Comparison of ENCODE assay signal across 8 mouse cellular contexts in genomic region chr2:164070765-164071436, GRCm38 (mm10). TPM values are rescaled to one million over a fixed set of nuclear protein-coding genes. Genes with fewer than 3 reads are reported as not detected.
A peak's percentile ranks its signal among the peaks of the same experiment; 100 is the strongest.
DNase-seq lines count a peak whose midpoint lies in the region; ATAC-seq and TF ChIP-seq lines count a peak whose summit lies in the region.

TSS of gene Tomm34 (minus strand) at chr2:164071169.

- peaks cover 11 to 34% of the 10 kb centered on the region in 2 experiments for H3K36me3 ChIP-seq in CH12.LX (replicated peaks in 1 of 2; ENCODE audit: control insufficient read depth in 1 of 2, insufficient read depth in 1 of 2, low read length in 1 of 2)
- H3K36me3 ChIP-seq in forebrain, embryonic 12.5 days (replicated peaks), result peaks cover 6% of the 10 kb centered on the region
- H3K36me3 ChIP-seq in heart, postnatal 0 days (replicated peaks; ENCODE audit: control insufficient read depth, insufficient read depth, low read length), result peaks cover 5% of the 10 kb centered on the region
- H3K36me3 ChIP-seq in liver, embryonic 16.5 days (ENCODE audit: control insufficient read depth, insufficient read depth), result no peaks in the 10 kb centered on the region; the same call in 1 of the 2 replicates
- peaks cover 12% of the 10 kb centered on the region for H3K36me3 ChIP-seq in neural tube, embryonic 13.5 days
- no peaks in the 10 kb centered on the region; the same call in 1 of the 2 replicates for H3K36me3 ChIP-seq in testis, adult 2 months (ENCODE audit: control insufficient read depth, insufficient read depth, low read length)

- H3K4me3 ChIP-seq in CH12.LX (replicated peaks in 1 of 3; ENCODE audit: low read depth in 2 of 3, low read length in 2 of 3, poor library complexity in 1 of 3), result peak within 1 kb of the TSS; percentile 87 to 94 (median 89)
- H3K4me3 ChIP-seq in forebrain, embryonic 12.5 days (replicated peaks), result peak within 1 kb of the TSS; percentile 98
- H3K4me3 ChIP-seq in heart, postnatal 0 days (ENCODE audit: low read depth, low read length), result peak within 1 kb of the TSS; percentile 88
- H3K4me3 ChIP-seq in liver, embryonic 16.5 days (ENCODE audit: low read depth, low read length), result peak within 1 kb of the TSS; percentile 94
- peak within 1 kb of the TSS; percentile 96 for H3K4me3 ChIP-seq in neural tube, embryonic 13.5 days
- peak within 1 kb of the TSS; percentile 93 for H3K4me3 ChIP-seq in testis, adult 2 months (ENCODE audit: control insufficient read depth, low read depth, low read length)

- no peak for TF ChIP-seq RAD21 in CH12.LX (IDR thresholded peaks at IDR 0.05; ENCODE audit: low read depth, low read length)

- H3K4me1 ChIP-seq in CH12.LX (ENCODE audit: control insufficient read depth in 1 of 2, insufficient read depth in 2 of 2), result peaks cover 7 to 40% of the 10 kb centered on the region in 2 experiments; a peak in 3 of 4 replicates
- peaks cover 28% of the 10 kb centered on the region for H3K4me1 ChIP-seq in forebrain, embryonic 12.5 days
- H3K4me1 ChIP-seq in heart, postnatal 0 days (ENCODE audit: control insufficient read depth, insufficient read depth), result peaks cover 15% of the 10 kb centered on the region
- peaks cover 25% of the 10 kb centered on the region for H3K4me1 ChIP-seq in liver, embryonic 16.5 days (ENCODE audit: control insufficient read depth, low read depth, low read length)
- H3K4me1 ChIP-seq in neural tube, embryonic 13.5 days (replicated peaks), result peaks cover 42% of the 10 kb centered on the region
- H3K4me1 ChIP-seq in testis, adult 2 months (ENCODE audit: control insufficient read depth, insufficient read depth, low read length), result peaks cover 9% of the 10 kb centered on the region

- peak within 1 kb of the TSS; percentile 2; the same call in 1 of the 2 replicates for H3K27ac ChIP-seq in CH12.LX (ENCODE audit: insufficient read depth, low read depth)
- H3K27ac ChIP-seq in forebrain, embryonic 12.5 days, result peak within 1 kb of the TSS; percentile 86
- H3K27ac ChIP-seq in heart, postnatal 0 days (ENCODE audit: low read depth), result peak within 1 kb of the TSS; percentile 85
- peak within 1 kb of the TSS; percentile 67 for H3K27ac ChIP-seq in liver, embryonic 16.5 days (ENCODE audit: low read length)
- peak within 1 kb of the TSS; percentile 87 for H3K27ac ChIP-seq in neural tube, embryonic 13.5 days (replicated peaks)
- H3K27ac ChIP-seq in testis, adult 2 months (ENCODE audit: control insufficient read depth, insufficient read depth, low read depth, low read length), result peak within 1 kb of the TSS; percentile 90

- dilution Hi-C loops in CH12.LX (cut with MboI; ENCODE audit: extremely low pct_ligation_motif_present, extremely low pct_unique_long_range_greater_than_20kb, low sequenced_read_pairs), result no loop called here

- ATAC-seq in forebrain, embryonic 12.5 days (ENCODE audit: low FRiP score), result peak; percentile 97
- peak; percentile 97 for ATAC-seq in heart, postnatal 0 days (ENCODE audit: insufficient read depth, low read depth)
- ATAC-seq in liver, embryonic 16.5 days (ENCODE audit: low read depth), result peak; percentile 91
- peak; percentile 97 for ATAC-seq in neural tube, embryonic 13.5 days (ENCODE audit: low read depth)

- in situ Hi-C loops in CH12.LX (cut with MboI; ENCODE audit: low pct_ligation_motif_present, low pct_unique_long_range_greater_than_20kb, low sequenced_read_pairs), result no loop called here

- TF ChIP-seq EP300 in CH12.LX (IDR thresholded peaks at IDR 0.05; ENCODE audit: low read length), result no peak
- no peak for TF ChIP-seq EP300 in heart, postnatal 0 days (IDR thresholded peaks at IDR 0.05; ENCODE audit: low read depth)

- no peaks in the 10 kb centered on the region for H3K27me3 ChIP-seq in CH12.LX (replicated peaks)
- no peaks in the 10 kb centered on the region for H3K27me3 ChIP-seq in forebrain, embryonic 12.5 days
- H3K27me3 ChIP-seq in heart, postnatal 0 days (ENCODE audit: control insufficient read depth, insufficient read depth, low read length), result no peaks in the 10 kb centered on the region
- H3K27me3 ChIP-seq in liver, embryonic 16.5 days (ENCODE audit: control insufficient read depth, insufficient read depth, low read depth, low read length), result no peaks in the 10 kb centered on the region
- no peaks in the 10 kb centered on the region for H3K27me3 ChIP-seq in neural tube, embryonic 13.5 days
- H3K27me3 ChIP-seq in testis, adult 2 months (ENCODE audit: control insufficient read depth, insufficient read depth, low read length), result no peaks in the 10 kb centered on the region

- peak within 1 kb of the TSS; percentile 65 for H3K9ac ChIP-seq in CH12.LX (ENCODE audit: insufficient read depth, low read depth)
- H3K9ac ChIP-seq in forebrain, embryonic 12.5 days, result peak within 1 kb of the TSS; percentile 88
- peak within 1 kb of the TSS; percentile 91 for H3K9ac ChIP-seq in heart, postnatal 0 days (replicated peaks; ENCODE audit: low read depth, low read length)
- peak within 1 kb of the TSS; percentile 87 for H3K9ac ChIP-seq in liver, embryonic 16.5 days (ENCODE audit: low read depth, low read length)
- H3K9ac ChIP-seq in neural tube, embryonic 13.5 days, result peak within 1 kb of the TSS; percentile 92

- H3K9me3 ChIP-seq in CH12.LX (replicated peaks; ENCODE audit: low read length), result no peaks in the 10 kb centered on the region
- no peaks in the 10 kb centered on the region for H3K9me3 ChIP-seq in forebrain, embryonic 12.5 days
- no peaks in the 10 kb centered on the region for H3K9me3 ChIP-seq in heart, postnatal 0 days (replicated peaks; ENCODE audit: control insufficient read depth, low read length)
- H3K9me3 ChIP-seq in liver, embryonic 16.5 days (replicated peaks; ENCODE audit: control insufficient read depth, low read length), result no peaks in the 10 kb centered on the region
- no peaks in the 10 kb centered on the region for H3K9me3 ChIP-seq in neural tube, embryonic 13.5 days

- peaks cover 64% of the 10 kb centered on the region for H3K79me2 ChIP-seq in CH12.LX (replicated peaks; ENCODE audit: control insufficient read depth, extremely low read depth, insufficient read depth, poor library complexity, severe bottlenecking)

- no peak for TF ChIP-seq CTCF in CH12.LX (conservative IDR thresholded peaks at IDR 0.05 in 1 of 2, IDR thresholded peaks at IDR 0.05 in 1 of 2; ENCODE audit: low read depth in 2 of 2, low read length in 2 of 2)
- no peak for TF ChIP-seq CTCF in heart, postnatal 0 days (IDR thresholded peaks at IDR 0.05; ENCODE audit: low read depth)
- peak; percentile 9; the same call in 1 of the 2 replicates for TF ChIP-seq CTCF in testis, adult 2 months (IDR thresholded peaks at IDR 0.05; ENCODE audit: control insufficient read depth, insufficient read depth, insufficient replicate concordance, low read depth, low read length)

- TF ChIP-seq POLR2A in CH12.LX (IDR thresholded peaks at IDR 0.05; ENCODE audit: low read depth, low read length), result peak; percentile 97
- peak; percentile 99 for TF ChIP-seq POLR2A in testis, adult 2 months (IDR thresholded peaks at IDR 0.05; ENCODE audit: control insufficient read depth, low read depth, low read length)

- peak; percentile 94 for DNase-seq in CH12.LX (ENCODE audit: extremely low read depth)
- peak; percentile 85 for DNase-seq in c-Kit-positive CD71-positive TER-119-negative erythroid progenitor cells, embryonic 14.5 days (ENCODE audit: low read depth)
- peak; percentile 94 for DNase-seq in heart, postnatal 0 days (ENCODE audit: low spot score)
- peak; percentile 99 for DNase-seq in kidney, postnatal 4 days

- 1% methylated on average over 55 of the region's 55 CpGs for WGBS in forebrain, embryonic 12.5 days
- under 1% methylated on average over 55 of the region's 55 CpGs for WGBS in heart, postnatal 0 days
- WGBS in liver, embryonic 16.5 days (ENCODE audit: insufficient replicate concordance), result under 1% methylated on average over 55 of the region's 55 CpGs
- WGBS in neural tube, embryonic 13.5 days, result under 1% methylated on average over 55 of the region's 55 CpGs

- peak within 1 kb of the TSS; percentile 93 for H3K4me2 ChIP-seq in CH12.LX (ENCODE audit: insufficient read depth, low read depth, poor library complexity, severe bottlenecking)
- peak within 1 kb of the TSS; percentile 91 for H3K4me2 ChIP-seq in forebrain, embryonic 12.5 days
- H3K4me2 ChIP-seq in heart, postnatal 0 days (ENCODE audit: low read depth, low read length), result peak within 1 kb of the TSS; percentile 95
- H3K4me2 ChIP-seq in liver, embryonic 16.5 days (ENCODE audit: low read depth, low read length), result peak within 1 kb of the TSS; percentile 93
- H3K4me2 ChIP-seq in neural tube, embryonic 13.5 days, result peak within 1 kb of the TSS; percentile 94

TF ChIP-seq in CH12.LX, 34 proteins besides CTCF, POLR2A, EP300 and RAD21 (continues in another document):
- TF ChIP-seq NELFE (IDR thresholded peaks at IDR 0.05; ENCODE audit: low read depth, low read length) (peak; percentile 98), JUND (conservative IDR thresholded peaks at IDR 0.05; ENCODE audit: low read depth, low read length) (no peak), GABPA (IDR thresholded peaks at IDR 0.05; ENCODE audit: insufficient replicate concordance, low read depth, low read length) (no peak), POLR2AphosphoS2 (IDR thresholded peaks at IDR 0.05; ENCODE audit: low read depth, low read length) (peak; percentile 83), RCOR1 (conservative IDR thresholded peaks at IDR 0.05; ENCODE audit: low read depth, low read length) (no peak; the same call in 1 of the 2 replicates), MAFK (IDR thresholded peaks at IDR 0.05; ENCODE audit: insufficient replicate concordance, low read length) (no peak), ZNF384 (IDR thresholded peaks at IDR 0.05; ENCODE audit: low read depth, low read length) (no peak), CHD2 (IDR thresholded peaks at IDR 0.05; ENCODE audit: low read length) (no peak), MYC (IDR thresholded peaks at IDR 0.05; ENCODE audit: low read depth, low read length) (0 out of 2 replicates have a peak, but pooled peaks have one; percentile 13), ZMIZ1 (IDR thresholded peaks at IDR 0.05; ENCODE audit: low read depth, low read length) (peak; percentile 95), E2F4 (IDR thresholded peaks at IDR 0.05; ENCODE audit: insufficient replicate concordance, low read depth, low read length) (no peak), ELF1 (IDR thresholded peaks at IDR 0.05; ENCODE audit: low read depth, low read length) (peak; percentile 97), NRF1 (IDR thresholded peaks at IDR 0.05; ENCODE audit: low read depth, low read length) (peak; percentile 9; the same call in 1 of the 2 replicates)

RNA-seq across cellular contexts. Expression of gene Tomm34, which starts in this region (rescaled TPM):
- total RNA-seq in CH12.LX (2012; rRNA removed) (26.8 and 30.0 TPM in 2 replicates), CH12.LX (2014; rRNA removed) (25.6 and 26.5 TPM in 2 replicates)
- polyA plus RNA-seq in CH12.LX (2012; ENCODE audit: insufficient read length, low read depth), result 38.3 and 40.7 TPM in 2 replicates
- polyA plus RNA-seq in forebrain, embryonic 12.5 days (2016; fragmentation: Nextera tagmentation; extraction: Ambion mirVana), result 50.2 TPM in 2 replicates
- 46.6 and 58.8 TPM in 2 replicates for total RNA-seq in heart, postnatal 0 days (2014; rRNA removed; ENCODE audit: low replicate concordance)
- polyA plus RNA-seq in heart, postnatal 0 days (2015; fragmentation: Nextera tagmentation; extraction: Ambion mirVana), result 34.8 and 35.1 TPM in 2 replicates
- polyA plus RNA-seq in liver, embryonic 16.5 days (2015; fragmentation: Nextera tagmentation; extraction: Ambion mirVana), result 16.2 and 16.9 TPM in 2 replicates
- 45.3 and 48.0 TPM in 2 replicates for polyA plus RNA-seq in neural tube, embryonic 13.5 days (2015; fragmentation: Nextera tagmentation; extraction: Ambion mirVana)
- polyA plus RNA-seq in testis, adult 2 months (2012; rRNA removed), result 44.1 and 48.8 TPM in 2 replicates

Comparison
In these comparisons a context has a peak if more than half of its experiments do, and no peak if none do; other contexts are left out.
1. Peak in every context shown above with its lines: DNase-seq, ATAC-seq, H3K4me3 ChIP-seq and H3K27ac ChIP-seq.
2. H3K27ac ChIP-seq: peak in every context shown above with its lines; median percentile 90 in testis, adult 2 months; 87 in neural tube, embryonic 13.5 days; 86 in forebrain, embryonic 12.5 days; 85 in heart, postnatal 0 days; 67 in liver, embryonic 16.5 days; 2 in CH12.LX.